Mouse (Mus musculus) G1E (cell line): ENCODE results near the gene 6430571L13Rik.

Experiments
- CTCF ChIP-seq: IDR thresholded peaks from 2 replicates; pipeline ENCODE4 v1.5.1; 2012; ENCODE audit warnings: low read depth, low read length, inconsistent platforms, mixed read lengths
- GATA1 ChIP-seq: IDR thresholded peaks from 2 replicates; pipeline ENCODE4 v1.6.1; 2012; ENCODE audit warnings: borderline replicate concordance, low read length, inconsistent platforms, mixed read lengths

DNA sequence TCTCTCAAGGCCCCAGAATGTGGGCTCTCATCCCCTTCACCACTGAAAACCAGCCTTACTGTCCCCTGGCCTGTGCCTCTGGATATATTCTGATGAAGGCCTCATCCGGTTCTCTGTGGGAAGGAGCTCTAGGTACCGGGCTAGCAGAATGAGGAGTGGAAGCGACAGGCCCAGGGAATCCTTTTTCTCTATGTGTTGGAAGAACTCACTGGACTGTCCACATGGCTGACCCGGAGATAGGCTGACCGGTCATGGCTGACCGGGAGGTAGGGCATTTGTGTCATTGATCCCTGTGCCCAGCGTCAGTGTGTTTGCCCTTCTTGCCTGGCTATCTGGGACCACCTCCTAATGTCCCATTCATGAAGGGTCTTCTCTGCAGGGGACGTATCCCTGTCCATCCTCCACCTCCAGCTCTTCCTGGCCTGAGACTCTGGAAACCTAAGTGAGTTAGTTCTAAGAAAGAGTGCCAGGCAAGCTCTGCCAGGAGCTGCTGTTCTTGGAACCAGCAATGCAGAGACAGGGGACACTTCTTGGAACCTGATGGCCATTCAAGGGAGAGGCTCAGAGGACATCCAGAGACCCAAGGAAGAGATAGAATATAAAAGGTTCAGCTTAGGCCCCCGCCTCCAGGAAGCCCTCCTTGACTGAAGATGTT, 31.9 kb upstream of the 6430571L13Rik start:
- TF ChIP-seq CTCF: no peak
- TF ChIP-seq GATA1: no peak
